Mouse (Mus musculus) cerebral cortex, adult 2 months (tissue): ENCODE results near the gene Olfr92.

Experiments used
- WGBS: fragments of 180-500 bp; shearing (Covaris S2); methylation state at CpG from one replicate; pipeline ENCODE4 v1.1.7; 2018; 5-methylcytosine and 5-hydroxymethylcytosine counted together

The Olfr92 gene

GRCm38 (mm10) chr17:37119988-37120387 lies at the start of gene Olfr92:
Olfr92 (minus strand) TSS chr17:37120088.
- 89% methylated on average over 2 of the region's 2 CpGs for WGBS

GRCm38 (mm10) chr17:37161394-37161793 lies 41.5 kb upstream of the Olfr92 start, which contains the start of gene Olfr93:
Olfr93 (minus strand) TSS chr17:37161494.

GRCm38 (mm10) chr17:37131366-37131765 lies 11.5 kb upstream of the Olfr92 start:
- 54% methylated on average over 4 of the region's 4 CpGs for WGBS

- 93% methylated on average over 1 of the region's 1 CpGs for WGBS
Measured at GRCm38 (mm10) chr17:37098178-37098577, 21.7 kb downstream of the Olfr92 start, which contains the start of gene Olfr91. Olfr91 (minus strand) TSS chr17:37098278.

- 70% methylated on average over 5 of the region's 5 CpGs for WGBS
Measured at GRCm38 (mm10) chr17:37093289-37093688, 26.6 kb downstream of the Olfr92 start.

GRCm38 (mm10) chr17:37092198-37092597 lies 27.7 kb downstream of the Olfr92 start:
- WGBS = 85% methylated on average over 1 of the region's 1 CpGs

GRCm38 (mm10) chr17:37088399-37088798 lies 31.5 kb downstream of the Olfr92 start, which contains the start of gene Olfr90:
Olfr90 (minus strand) TSS chr17:37088499.

GRCm38 (mm10) chr17:37085545-37085944 lies 34.3 kb downstream of the Olfr92 start:
- 72% methylated on average over 10 of the region's 10 CpGs for WGBS

- WGBS = 71% methylated on average over 5 of the region's 5 CpGs
Measured at GRCm38 (mm10) chr17:37084632-37085031, 35.3 kb downstream of the Olfr92 start.

GRCm38 (mm10) chr17:37083327-37083726 lies 36.6 kb downstream of the Olfr92 start:
- 3% methylated on average over 8 of the region's 8 CpGs for WGBS

GRCm38 (mm10) chr17:37081659-37082058 lies 38.2 kb downstream of the Olfr92 start:
- WGBS = 83% methylated on average over 4 of the region's 4 CpGs

GRCm38 (mm10) chr17:37080119-37080518 lies 39.8 kb downstream of the Olfr92 start:
- WGBS = 33% methylated on average over 5 of the region's 5 CpGs

GRCm38 (mm10) chr17:37078990-37079389 lies 40.9 kb downstream of the Olfr92 start:
- WGBS = 17% methylated on average over 2 of the region's 2 CpGs

- WGBS = 38% methylated on average over 1 of the region's 1 CpGs
Measured at GRCm38 (mm10) chr17:37078193-37078592, 41.7 kb downstream of the Olfr92 start.

- WGBS = 53% methylated on average over 2 of the region's 2 CpGs
Measured at GRCm38 (mm10) chr17:37075766-37076165, 44.1 kb downstream of the Olfr92 start.

GRCm38 (mm10) chr17:37075181-37075580 lies 44.7 kb downstream of the Olfr92 start:
- 85% methylated on average over 6 of the region's 6 CpGs for WGBS

GRCm38 (mm10) chr17:37072730-37073276 lies 47.1 kb downstream of the Olfr92 start:
- 24% methylated on average over 11 of the region's 11 CpGs for WGBS

- 59% methylated on average over 12 of the region's 12 CpGs for WGBS
Measured at GRCm38 (mm10) chr17:37072080-37072729, 47.7 kb downstream of the Olfr92 start.

- WGBS = 70% methylated on average over 8 of the region's 8 CpGs
Measured at GRCm38 (mm10) chr17:37070121-37070520, 49.8 kb downstream of the Olfr92 start.

- WGBS = 21% methylated on average over 1 of the region's 1 CpGs
Measured at GRCm38 (mm10) chr17:37067861-37068260, 52.0 kb downstream of the Olfr92 start.

- WGBS = over 99% methylated on average over 2 of the region's 2 CpGs
Measured at GRCm38 (mm10) chr17:37065993-37066392, 53.9 kb downstream of the Olfr92 start.

GRCm38 (mm10) chr17:37063686-37064495 lies 56.0 kb downstream of the Olfr92 start:
- WGBS = 45% methylated on average over 11 of the region's 11 CpGs

- 34% methylated on average over 10 of the region's 10 CpGs for WGBS
Measured at GRCm38 (mm10) chr17:37063063-37063462, 56.8 kb downstream of the Olfr92 start.
